Mouse (Mus musculus) right cerebral cortex, postnatal 14 days (tissue): ENCODE results near the gene Klhdc8b.

Experiments
- DNase-seq: peaks from one replicate; pipeline ENCODE4 v3.0.0; 2022

The Klhdc8b gene

DNA sequence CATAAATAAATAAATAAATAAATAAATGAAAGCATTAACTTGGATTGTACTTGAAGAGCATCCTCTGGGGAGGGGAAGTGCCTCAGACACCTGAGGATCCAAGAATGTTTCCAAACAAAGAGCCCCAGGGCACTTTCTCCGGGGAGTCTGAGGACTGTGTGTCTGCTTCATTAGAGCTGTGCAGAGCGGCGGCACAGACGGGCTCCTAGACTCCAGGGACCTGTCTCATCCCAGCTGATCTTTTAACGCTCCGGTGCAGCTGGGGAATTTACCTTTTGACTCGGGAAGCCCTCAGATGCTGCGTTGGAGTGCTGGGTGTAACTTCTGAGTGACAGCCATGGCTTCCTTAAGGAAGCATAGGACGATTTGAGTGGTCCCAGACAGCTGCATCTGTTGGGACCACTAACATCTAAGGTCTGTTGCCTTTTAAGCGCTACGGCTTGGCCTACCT, at the start of gene Klhdc8b:
Gene Klhdc8b, minus strand, starts transcription at position 401 of the 451 bp plus-strand sequence.
- no peak for DNase-seq

DNA sequence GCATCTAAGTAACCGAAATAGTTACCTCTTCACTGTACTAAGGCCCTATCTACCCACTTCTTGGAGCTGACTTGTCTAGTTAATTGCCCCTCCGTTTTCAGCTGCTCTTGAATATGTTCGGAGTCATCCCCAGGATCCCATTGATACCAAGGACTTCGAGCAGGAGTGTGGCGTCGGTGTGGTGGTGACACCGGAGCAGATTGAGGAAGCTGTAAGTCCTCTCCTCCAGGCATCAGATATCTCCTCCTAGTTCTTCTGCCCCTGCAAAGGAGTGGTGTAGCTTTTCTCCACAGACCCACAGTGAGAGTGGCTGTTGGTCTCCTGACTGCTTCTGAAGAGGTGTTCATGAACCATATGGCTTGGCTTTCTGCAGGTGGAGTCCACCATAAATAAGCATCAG, 47.4 kb upstream of the Klhdc8b start:
- DNase-seq = no peak

DNA sequence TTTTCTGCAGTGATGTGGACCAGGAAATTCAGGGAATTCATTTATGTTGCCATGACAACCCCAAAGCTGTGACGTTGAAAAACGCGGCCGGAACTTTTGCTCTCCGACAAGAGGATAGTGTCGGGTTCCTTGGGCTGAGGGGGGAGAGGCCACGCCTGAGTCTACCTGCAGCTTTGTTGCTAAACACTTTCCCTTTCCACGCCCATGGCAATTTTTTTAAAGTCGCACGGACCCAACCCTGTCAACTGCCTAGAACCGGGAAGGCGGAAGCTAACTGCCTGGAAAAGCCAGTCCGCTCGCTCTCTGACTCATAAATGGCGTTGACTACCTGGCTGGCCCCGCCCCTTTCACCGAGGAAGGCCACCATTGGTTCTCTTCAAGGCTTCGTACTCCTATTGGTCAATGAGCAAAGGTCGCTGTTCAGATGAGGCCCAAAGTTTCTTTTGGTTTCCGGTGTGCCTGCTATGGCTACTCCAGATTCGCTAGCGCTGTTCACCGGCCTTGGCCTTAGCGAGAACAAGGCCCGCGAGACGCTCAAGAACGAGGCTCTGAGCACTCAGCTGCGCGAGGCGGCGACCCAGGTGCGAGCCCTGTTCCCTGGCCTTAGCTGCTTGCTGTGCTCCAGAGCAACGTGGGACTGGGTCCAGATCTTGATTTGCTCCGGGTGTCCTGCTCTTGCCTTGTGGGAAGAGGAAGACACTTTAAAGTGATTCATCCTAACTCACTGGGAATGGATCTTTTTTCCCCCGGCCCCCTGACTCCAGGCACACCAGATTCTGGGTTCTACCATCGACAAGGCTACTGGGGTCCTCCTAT, 46.4 kb upstream of the Klhdc8b start, which contains the start of gene Qars:
Gene Qars, plus strand, starts transcription at position 88 of the 816 bp plus-strand sequence.
- DNase-seq = peak; percentile 92

DNA sequence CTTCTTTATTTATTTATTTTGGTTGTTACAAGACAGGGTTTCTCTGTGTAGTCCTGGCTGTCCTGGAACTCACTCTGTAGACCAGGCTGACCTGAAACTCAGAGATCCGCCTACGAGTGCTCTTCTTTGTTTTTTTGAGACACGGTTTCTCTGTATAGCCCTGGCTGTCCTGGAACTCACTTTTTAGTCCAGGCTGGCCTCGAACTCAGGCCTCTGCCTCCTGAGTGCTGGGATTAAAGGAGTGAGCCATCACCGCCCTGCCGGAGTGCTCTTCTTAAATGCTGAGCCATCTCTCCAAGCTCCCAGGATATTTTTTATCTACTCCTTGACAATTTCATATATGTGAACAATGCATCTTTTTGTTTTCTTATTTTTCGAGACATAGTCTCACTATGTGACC, 45.5 kb upstream of the Klhdc8b start:
- no peak for DNase-seq

DNA sequence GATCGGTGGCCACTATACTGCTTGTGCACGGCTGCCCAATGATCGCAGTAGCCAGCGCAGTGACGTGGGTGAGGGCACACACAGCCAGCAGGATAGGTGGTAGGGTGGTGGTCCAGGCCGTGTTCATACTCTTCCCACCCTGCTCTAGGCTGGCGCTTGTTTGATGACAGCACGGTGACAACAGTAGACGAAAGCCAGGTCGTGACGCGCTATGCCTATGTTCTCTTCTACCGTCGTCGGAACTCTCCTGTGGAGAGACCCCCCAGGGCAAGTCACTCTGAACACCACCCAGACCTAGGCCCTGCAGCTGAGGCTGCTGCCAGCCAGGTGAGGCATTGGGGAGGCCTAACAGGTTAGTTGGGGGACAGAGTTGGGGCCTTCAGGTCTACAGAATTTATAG, 38.6 kb upstream of the Klhdc8b start:
- no peak for DNase-seq

DNA sequence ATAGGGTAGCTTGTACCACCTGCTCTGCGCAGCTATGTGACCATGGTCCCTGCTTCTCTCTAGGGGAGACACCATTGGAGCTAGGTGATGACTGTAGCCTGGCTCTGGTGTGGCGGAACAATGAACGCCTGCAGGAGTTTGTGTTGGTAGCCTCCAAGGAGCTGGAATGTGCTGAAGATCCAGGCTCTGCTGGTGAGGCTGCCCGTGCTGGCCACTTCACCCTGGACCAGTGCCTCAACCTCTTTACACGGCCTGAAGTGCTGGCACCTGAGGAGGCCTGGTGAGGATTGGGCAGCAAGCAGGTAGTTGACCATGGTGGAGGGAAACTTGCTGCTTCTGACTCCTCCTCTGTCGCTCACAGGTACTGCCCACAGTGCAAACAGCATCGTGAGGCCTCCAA, 37.9 kb upstream of the Klhdc8b start:
- no peak for DNase-seq

DNA sequence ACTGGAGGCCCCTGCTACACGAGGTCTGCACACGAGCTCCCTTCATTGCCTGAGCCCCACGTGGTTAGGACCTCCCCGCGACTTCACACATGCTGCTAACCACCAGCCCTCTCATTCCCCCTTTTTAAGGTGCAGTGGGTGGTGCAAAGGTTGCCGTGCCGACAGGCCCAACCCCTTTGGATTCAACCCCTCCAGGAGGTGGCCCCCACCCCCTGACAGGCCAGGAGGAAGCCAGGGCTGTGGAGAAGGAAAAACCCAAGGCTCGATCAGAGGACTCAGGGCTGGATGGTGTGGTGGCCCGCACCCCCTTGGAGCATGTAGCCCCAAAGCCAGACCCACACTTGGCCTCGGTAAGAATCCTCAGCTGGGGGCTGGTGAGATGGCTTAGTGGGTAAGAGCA, 33.5 kb upstream of the Klhdc8b start:
- DNase-seq = no peak

DNA sequence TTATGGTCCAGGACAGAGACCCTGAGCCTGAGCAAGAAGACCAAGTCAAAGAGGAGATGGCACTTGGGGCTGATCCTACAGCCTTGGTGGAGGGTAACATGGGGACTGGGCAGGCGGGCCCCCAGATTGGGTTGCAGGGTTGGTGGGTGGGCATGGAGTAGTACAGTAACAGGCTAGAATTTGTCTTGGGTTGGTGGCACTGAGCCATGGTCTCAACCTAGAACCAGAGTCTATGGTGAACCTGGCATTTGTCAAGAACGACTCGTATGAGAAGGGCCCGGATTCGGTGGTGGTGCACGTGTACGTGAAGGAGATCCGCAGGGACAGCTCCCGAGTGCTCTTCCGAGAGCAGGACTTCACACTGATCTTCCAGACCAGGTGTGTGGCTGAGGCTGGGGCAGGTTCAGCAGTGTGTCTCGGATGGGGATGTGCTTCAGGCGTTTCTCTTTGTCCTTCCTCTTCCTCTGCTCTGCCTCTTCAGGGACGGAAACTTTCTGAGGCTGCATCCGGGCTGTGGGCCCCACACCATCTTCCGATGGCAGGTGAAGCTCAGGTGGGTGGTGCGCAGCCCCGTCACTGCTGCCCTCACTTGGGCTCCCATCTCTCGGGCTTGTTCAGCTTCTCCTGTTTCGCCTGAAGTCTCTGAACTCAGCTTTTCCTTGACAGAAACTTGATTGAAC, 32.9 kb upstream of the Klhdc8b start:
- DNase-seq = no peak

DNA sequence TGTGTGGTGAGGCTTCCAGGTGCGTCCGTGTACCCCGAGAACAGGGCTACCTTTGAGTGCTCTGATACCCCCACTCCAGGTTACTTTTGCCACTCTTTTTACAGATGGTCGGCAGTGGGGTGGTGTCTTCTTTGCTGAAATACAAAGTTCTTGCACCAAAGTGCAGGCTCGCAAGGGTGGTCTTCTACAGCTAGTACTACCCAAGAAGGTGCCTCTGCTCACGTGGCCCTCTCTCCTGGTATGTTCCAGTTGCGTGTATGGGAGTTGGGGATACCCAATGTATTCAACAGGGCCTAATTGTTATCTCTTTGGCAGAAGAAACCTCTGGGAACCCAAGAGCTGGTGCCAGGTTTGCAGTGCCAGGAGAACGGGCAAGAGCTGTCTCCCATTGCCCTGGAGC, 31.9 kb upstream of the Klhdc8b start:
- DNase-seq = no peak

DNA sequence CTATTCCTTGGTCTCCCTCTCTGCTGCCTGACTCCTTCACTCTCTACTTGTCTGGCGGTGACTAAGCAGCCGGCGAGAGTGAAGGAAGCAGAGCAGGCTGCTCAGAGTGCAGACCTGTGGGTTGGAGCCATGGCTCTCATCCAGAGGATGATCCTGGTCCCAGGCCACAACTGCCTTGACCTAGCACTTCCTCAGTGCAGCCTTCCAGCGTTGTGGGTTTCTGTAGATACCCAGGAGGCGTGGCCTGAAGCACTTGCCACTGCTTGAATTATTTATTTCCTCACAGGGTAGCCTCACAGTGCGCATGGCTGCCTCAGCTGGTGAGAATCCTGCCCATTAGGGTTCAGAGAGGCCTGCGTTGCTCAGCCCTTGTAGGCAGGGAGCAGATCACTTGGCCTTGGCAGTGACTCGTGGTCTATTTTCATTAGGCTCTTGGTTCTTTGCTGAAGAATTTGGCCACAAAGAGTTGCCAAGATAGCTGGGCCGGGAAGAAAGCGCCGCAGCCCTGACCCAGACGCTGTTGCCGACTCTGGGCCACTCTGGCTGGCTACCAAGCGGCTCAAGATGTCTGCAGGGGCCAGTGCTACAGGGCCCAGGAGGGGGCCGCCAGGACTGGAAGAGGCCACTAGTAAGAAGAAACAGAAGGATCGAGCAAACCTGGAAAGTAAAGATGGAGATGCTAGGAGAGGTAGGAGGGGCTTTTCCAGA, 30.8 kb upstream of the Klhdc8b start:
- no peak for DNase-seq

DNA sequence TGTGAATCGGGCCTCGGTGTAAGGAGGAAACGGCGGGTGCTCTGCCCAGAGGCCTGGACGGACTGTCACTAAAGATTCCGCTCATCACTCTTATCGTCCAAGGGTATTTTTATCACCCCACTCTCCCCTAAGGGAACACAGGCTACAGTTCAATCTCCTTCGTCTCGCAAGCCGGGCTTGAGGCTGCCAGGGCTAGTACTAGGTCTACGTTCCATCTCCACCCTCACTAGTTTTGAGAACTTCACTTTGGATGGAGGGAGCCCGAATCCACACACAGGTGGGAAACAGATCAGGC, 29.9 kb upstream of the Klhdc8b start:
- DNase-seq = no peak

DNA sequence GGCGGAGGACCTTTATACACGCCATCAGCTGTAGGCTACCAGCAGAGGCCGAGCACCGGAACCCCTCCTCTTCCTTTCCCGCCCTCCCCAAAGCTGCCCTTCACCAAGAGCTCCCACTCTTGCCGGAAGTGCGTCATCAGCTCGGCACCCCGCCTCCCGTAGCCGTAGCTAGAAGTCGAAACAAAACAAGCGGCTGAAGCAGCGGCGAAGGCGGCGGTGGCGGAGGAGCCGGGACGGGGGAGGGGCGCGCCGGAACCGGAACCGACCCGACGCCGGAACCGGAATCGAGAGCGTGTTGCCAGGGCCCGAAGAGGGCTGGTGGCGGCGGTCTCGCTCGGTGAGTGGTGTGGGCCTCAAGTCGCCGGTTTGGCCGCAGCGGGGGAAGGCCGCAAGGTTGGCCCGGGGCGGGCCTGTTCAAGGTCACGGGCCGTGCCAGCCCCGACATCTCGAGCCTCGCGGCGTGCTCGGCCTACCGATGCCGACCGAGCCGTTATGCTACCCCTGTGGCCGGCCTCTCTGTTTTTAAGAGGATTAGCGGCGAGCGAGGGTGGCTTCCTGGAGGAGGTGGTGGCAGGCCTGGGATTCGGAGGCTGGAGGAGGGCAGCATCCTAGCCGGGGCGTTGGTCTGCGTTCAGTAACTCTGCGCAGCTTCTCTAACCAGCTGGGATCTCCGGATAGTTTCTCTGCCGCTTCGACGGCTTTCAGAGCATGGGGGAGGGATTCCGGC, 29.3 kb upstream of the Klhdc8b start, which contains the start of gene Usp19:
Gene Usp19, plus strand, starts transcription at position 44 of the 727 bp plus-strand sequence.
- DNase-seq = peak; percentile 94

DNA sequence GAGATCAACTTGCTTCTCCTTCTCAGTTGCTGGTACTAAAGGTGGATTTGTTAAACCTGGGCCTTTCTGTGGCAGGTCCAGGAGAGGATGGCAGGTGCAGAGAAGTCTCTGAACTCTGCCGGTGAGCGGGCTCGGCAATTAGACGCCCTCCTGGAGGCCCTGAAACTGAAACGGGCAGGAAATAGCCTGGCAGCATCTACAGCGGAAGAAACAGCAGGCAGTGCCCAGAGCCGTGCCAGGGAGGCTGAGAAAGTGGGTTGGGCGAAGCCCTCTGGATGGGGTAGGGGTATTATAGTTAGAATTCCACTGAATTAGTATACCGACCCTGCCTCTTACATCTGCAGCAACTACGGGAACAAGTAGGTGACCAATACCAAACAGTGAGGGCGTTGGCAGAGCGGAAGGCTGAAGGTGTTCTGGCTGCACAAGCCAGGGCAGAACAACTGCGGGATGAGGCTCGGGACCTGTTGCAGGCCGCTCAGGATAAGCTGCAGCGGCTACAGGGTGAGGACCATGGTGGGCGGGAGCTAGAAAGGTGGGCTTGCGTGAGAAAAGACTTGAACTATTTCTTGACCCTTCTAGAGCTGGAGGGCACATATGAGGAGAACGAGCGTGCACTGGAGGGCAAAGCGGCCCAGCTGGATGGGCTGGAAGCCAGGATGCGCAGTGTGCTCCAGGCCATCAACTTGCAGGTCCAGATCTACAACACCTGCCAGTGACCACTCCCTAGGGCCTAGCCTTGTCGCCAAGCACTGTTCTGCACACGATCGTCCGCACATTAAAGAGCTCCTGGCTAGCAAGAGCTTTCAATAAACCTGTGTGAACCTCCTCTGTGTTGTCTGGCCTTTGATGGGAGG, 28.5 kb upstream of the Klhdc8b start:
- no peak for DNase-seq

DNA sequence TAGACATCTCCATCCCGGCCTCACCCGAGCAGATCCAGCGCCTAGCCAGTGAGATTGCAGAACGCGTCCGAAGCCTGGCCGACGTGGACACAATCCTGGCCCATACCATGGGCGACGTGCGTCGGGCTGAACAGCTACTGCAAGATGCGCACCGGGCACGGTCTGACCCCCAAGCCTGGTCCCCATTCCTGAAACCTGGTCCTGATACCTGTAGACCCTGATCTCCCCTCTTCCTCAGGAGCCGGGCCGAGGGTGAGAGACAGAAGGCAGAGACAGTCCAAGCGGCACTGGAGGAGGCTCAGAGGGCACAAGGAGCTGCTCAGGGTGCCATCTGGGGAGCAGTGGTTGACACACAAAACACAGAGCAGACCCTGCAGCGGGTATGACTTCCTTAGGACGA, 27.8 kb upstream of the Klhdc8b start:
- no peak for DNase-seq

DNA sequence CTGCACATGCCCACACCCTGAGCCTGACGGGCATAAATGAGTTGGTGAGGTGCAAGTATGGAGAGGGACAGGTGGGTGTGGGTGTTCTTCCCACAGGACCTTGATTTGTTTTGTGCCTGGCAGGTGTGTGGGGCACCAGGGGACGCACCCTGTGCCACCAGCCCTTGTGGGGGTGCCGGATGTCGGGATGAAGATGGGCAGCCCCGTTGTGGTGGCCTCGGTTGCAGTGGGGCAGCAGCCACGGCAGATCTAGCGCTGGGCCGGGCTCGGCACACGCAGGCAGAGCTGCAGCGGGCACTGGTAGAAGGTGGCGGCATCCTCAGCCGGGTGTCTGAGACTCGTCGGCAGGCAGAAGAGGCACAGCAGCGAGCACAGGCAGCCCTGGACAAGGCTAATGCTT, 27.0 kb upstream of the Klhdc8b start:
- no peak for DNase-seq

DNA sequence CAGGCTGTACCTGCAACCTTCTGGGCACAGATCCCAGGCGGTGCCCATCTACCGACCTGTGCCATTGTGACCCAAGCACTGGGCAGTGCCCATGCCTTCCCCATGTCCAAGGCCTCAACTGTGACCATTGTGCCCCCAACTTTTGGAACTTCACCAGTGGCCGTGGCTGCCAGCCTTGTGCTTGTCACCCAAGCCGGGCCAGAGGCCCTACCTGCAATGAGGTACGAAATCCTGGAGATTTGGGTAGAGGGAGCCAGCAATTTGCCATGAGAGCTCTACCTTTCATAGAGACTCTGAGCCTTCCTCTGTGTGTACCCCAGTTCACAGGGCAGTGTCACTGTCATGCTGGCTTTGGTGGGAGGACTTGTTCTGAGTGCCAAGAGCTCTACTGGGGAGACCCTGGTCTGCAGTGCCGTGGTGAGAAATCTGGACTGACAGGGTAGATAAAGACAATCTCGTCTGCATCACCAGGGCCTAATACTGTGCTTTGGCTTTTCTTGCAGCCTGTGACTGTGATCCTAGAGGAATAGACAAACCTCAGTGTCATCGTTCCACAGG, 25.7 kb upstream of the Klhdc8b start:
- DNase-seq = no peak

DNA sequence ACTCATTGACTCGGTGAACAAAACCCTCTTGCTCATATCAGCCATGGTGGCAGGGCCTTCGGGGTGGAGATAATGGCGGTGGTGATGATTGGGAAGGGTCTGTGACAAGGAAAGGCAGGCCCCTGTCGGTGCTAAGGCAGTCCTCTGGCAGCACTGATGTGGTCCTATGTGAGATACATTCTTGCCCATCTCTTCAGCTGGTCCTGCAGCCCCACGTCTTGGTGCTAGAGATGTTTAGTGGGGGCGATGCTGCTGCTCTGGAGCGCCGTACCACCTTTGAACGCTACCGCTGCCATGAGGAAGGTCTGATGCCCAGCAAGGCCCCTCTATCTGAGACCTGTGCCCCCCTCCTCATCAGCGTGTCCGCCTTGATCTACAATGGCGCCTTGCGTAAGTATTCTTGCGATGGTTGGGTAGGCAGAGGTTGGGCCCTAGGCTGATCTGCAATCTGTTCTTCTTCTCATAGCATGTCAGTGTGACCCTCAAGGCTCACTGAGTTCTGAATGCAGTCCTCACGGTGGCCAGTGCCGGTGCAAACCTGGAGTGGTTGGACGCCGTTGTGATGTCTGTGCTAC, 24.0 kb upstream of the Klhdc8b start:
- DNase-seq = no peak

DNA sequence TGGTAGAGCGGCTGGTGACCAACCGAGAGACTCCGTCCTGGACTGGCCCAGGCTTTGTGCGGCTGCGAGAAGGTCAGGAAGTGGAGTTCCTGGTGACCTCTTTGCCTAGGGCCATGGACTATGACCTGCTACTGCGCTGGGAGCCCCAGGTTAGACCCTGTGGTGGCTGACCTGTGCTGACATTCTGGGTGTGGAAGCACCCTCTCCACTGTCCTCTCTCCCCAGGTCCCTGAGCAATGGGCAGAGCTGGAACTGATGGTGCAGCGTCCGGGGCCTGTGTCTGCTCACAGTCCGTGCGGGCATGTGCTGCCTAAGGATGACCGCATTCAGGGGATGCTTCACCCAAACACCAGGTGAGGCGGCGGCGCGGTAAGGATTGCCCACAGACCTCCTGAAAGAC, 22.6 kb upstream of the Klhdc8b start:
- no peak for DNase-seq

DNA sequence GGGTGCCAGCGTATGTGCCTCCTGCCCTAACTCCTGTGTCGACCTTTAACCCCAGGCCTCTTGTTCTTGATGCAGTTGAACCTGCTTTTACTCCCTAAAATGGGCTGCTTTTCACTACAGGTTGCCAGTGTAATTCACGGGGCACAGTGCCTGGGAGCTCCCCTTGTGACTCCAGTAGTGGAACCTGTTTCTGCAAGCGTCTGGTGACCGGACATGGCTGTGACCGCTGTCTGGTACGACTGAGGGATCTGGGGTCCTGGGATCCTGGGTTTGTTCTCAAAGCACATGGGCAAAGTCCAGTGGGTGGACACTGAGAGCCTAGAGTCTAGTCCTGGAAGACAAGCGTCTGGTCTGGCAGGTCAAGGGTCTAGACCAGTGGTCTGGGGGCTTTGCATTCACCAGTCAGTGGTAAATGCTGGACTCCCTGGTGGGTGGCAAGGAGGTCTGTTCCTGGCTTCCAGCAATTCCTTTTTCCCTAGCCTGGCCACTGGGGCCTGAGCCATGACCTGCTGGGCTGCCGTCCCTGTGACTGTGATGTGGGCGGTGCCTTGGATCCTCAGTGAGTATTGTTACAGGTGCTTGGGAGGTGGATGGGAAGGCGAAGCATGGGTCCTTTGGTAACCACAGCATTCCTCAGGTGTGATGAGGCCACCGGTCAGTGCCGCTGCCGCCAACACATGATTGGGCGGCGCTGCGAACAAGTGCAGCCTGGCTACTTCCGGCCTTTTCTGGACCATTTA, 21.8 kb upstream of the Klhdc8b start:
- DNase-seq = no peak

DNA sequence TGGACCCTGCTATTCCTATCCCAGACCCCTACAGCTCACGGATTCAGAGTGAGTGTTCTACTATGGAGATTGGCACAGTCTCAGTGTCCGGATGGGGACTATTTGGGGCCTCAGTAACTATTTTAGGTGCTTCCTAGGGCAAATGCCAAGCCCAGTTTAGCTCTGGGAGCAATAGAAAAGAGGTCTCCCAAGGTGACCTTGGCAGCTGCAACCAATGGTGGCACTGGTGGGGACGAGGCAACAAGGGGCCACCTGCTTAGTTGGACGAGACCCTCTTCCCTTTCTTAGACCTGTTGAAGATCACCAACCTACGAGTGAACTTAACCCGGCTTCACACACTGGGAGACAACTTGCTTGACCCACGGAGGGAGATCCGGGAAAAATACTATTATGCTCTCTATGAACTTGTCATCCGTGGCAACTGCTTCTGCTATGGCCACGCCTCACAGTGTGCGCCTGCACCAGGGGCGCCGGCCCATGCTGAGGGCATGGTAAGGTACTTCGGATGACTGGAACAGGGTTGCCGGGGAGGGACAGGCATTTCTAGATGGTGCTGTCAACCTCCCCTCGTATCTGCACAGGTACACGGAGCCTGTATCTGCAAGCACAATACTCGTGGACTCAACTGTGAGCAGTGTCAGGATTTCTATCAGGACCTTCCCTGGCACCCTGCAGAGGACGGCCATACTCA, 20.3 kb upstream of the Klhdc8b start:
- no peak for DNase-seq
